Mouse (Mus musculus): ENCODE results near the gene Nlgn1. TPM values are rescaled to one million over a fixed set of nuclear protein-coding genes. Genes with fewer than 3 reads are reported as not detected.
A peak's percentile ranks its signal among the peaks of the same experiment; 100 is the strongest.
"Not testable (repeated sequence)": the region's sequence is repeated elsewhere in the genome, so short reads cannot be mapped to it uniquely, and the experiment has no call there.

Nlgn1 gene
- polyA plus RNA-seq, 1 experiment from 2014 or later, result 0.50 TPM

DNA sequence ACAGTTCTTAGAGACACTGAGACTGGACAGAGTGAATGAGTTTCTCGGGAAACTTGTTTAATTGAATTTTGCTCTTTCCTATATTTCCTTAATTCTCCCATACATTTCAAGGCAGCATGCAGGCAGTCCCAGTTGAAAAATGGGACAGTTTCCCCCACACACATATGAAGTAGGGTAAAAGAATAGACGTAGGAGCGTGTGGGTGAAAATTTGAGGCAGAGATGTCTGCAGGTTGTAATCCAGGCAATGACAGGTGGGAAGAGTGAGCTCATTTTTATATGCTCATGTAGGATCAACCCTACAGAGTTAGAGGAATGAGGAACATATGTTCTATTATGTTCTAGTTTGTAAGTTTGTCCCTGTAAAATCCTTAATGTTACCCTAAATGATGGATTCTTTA is 757.4 kb downstream of the Nlgn1 start:
- Histone ChIP-seq H3K27me3 (replicated peaks; ENCODE audit: insufficient read depth, low read length) (no peaks in the 10 kb centered on the region), H3K9me3 (ENCODE audit: low read length) (no peaks in the 10 kb centered on the region), H3K4me2 (replicated peaks; ENCODE audit: low read depth, low read length) (no peak overlapping the region), H3K27ac (ENCODE audit: low read length) (no peak overlapping the region), H3K4me1 (ENCODE audit: insufficient read depth, low read depth, low read length) (no peaks in the 10 kb centered on the region), H3K4me3 (ENCODE audit: low read depth, low read length) (no peak overlapping the region), H3K36me3 (ENCODE audit: insufficient read depth, low read length) (no peaks in the 10 kb centered on the region), H3K9ac (replicated peaks; ENCODE audit: low read depth) (no peak overlapping the region)
- ATAC-seq (no peak), DNase-seq (ENCODE audit: low spot score) (no peak)
- WGBS, result 81% methylated on average over 3 of the region's 3 CpGs
- TF ChIP-seq EP300 (IDR thresholded peaks at IDR 0.05) (no peak), CTCF (IDR thresholded peaks at IDR 0.05) (no peak)

DNA sequence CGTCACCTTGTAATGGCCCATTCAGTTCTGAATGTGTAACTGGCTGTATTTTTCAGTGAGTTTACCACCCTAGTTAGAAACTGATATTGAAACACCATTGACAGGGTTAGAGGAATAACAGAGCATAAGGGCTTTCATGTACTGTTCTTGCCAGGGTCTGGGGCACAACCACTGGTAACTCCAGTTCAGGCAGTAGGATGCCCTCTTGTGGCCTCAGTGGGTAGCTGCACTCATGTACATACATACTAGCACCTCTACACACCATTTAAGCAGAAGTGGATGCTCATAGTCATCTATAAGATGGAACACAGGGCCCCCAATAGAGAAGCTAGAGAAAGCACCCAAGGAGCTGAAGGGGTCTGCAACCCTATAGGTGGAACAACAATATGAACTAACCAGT is 773.7 kb downstream of the Nlgn1 start:
- H3K9me3 ChIP-seq (ENCODE audit: low read length); H3K9ac ChIP-seq (replicated peaks; ENCODE audit: low read depth); H3K4me3 ChIP-seq (ENCODE audit: low read depth, low read length); H3K4me2 ChIP-seq (replicated peaks; ENCODE audit: low read depth, low read length); DNase-seq (ENCODE audit: low spot score); H3K27me3 ChIP-seq (replicated peaks; ENCODE audit: insufficient read depth, low read length); H3K36me3 ChIP-seq (ENCODE audit: insufficient read depth, low read length); ATAC-seq; H3K27ac ChIP-seq (ENCODE audit: low read length); H3K4me1 ChIP-seq (ENCODE audit: insufficient read depth, low read depth, low read length): not testable (repeated sequence)
- WGBS, result 86% methylated on average over 1 of the region's 1 CpGs
- TF ChIP-seq CTCF (IDR thresholded peaks at IDR 0.05), result 0 out of 2 replicates have a peak, but pooled peaks have one; percentile 5

DNA sequence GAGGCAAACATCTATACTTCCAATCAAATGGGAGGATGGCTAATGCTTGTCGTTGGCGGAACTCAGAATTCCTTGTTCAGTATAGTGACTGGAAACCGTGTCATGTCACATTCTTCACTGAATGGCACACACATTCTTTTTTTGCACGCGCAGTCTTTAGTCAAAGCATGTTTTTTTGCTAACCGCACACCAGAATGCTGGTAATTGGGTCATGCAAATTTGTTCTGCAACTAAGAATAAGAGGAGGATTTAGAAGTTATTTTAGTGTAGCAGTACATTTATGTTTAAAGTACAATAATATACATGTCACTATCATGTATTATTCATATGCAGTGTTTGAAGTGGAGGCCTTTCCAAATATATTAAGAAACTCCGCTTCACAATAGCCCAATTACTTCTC is 783.2 kb downstream of the Nlgn1 start:
- H3K9me3 ChIP-seq (ENCODE audit: low read length); ATAC-seq; H3K4me1 ChIP-seq (ENCODE audit: insufficient read depth, low read depth, low read length); DNase-seq (ENCODE audit: low spot score); H3K9ac ChIP-seq (replicated peaks; ENCODE audit: low read depth); H3K36me3 ChIP-seq (ENCODE audit: insufficient read depth, low read length); H3K27me3 ChIP-seq (replicated peaks; ENCODE audit: insufficient read depth, low read length); H3K27ac ChIP-seq (ENCODE audit: low read length); H3K4me2 ChIP-seq (replicated peaks; ENCODE audit: low read depth, low read length); H3K4me3 ChIP-seq (ENCODE audit: low read depth, low read length): not testable (repeated sequence)
- WGBS, result 93% methylated on average over 3 of the region's 7 CpGs

DNA sequence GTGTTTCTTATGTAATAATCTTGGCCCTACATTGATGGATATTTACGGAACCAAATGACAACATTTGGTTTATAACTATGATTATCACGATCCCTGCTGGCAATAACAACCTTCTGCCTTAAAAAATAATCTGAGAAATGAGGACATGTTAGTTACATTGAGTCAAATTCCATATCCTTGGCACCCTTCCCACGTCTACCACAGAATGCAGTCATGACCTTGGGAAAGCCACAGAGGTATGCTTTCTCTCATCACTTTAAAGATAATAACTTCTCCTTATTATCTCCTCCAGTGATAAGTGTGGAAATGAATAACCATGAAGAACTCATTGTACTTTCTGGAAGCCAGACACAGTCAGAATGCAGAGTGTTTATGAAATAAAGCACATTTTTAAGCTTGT is 808.0 kb downstream of the Nlgn1 start:
- H3K4me3 ChIP-seq (ENCODE audit: low read depth, low read length); H3K9me3 ChIP-seq (ENCODE audit: low read length); H3K27ac ChIP-seq (ENCODE audit: low read length); H3K9ac ChIP-seq (replicated peaks; ENCODE audit: low read depth); H3K36me3 ChIP-seq (ENCODE audit: insufficient read depth, low read length); H3K4me2 ChIP-seq (replicated peaks; ENCODE audit: low read depth, low read length); H3K27me3 ChIP-seq (replicated peaks; ENCODE audit: insufficient read depth, low read length); H3K4me1 ChIP-seq (ENCODE audit: insufficient read depth, low read depth, low read length); ATAC-seq: not testable (repeated sequence)
- DNase-seq (ENCODE audit: low spot score), result peak; percentile 9
- 45% methylated on average over 1 of the region's 3 CpGs for WGBS

DNA sequence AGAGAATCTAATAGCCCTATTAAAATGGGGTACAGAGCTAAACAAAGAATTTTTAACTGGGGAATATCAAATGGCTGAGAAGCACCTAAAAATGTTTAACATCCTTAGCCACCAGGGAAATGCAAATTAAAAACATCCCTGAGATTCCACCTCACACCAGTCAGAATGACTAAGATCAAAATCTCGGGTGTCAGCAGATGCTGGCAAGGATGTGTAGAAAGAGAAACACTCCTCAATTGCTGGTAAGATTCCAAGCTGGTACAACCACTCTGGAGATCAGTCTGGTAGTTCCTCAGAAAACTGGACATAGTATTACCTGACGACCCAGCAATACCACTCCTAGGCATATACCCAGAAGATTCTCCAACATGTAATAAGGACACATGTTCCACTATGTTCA is 869.2 kb downstream of the Nlgn1 start:
- TF ChIP-seq CTCF (IDR thresholded peaks at IDR 0.05) (no peak), EP300 (IDR thresholded peaks at IDR 0.05) (no peak)
- Histone ChIP-seq H3K9me3 (ENCODE audit: low read length) (no peaks in the 10 kb centered on the region), H3K9ac (replicated peaks; ENCODE audit: low read depth) (no peak overlapping the region), H3K27me3 (replicated peaks; ENCODE audit: insufficient read depth, low read length) (no peaks in the 10 kb centered on the region), H3K36me3 (ENCODE audit: insufficient read depth, low read length) (no peaks in the 10 kb centered on the region), H3K4me1 (ENCODE audit: insufficient read depth, low read depth, low read length) (no peaks in the 10 kb centered on the region), H3K4me3 (ENCODE audit: low read depth, low read length) (no peak overlapping the region), H3K27ac (ENCODE audit: low read length) (no peak overlapping the region), H3K4me2 (replicated peaks; ENCODE audit: low read depth, low read length) (no peak overlapping the region)
- ATAC-seq (no peak), DNase-seq (ENCODE audit: low spot score) (no peak)
- WGBS, result 79% methylated on average over 2 of the region's 2 CpGs

DNA sequence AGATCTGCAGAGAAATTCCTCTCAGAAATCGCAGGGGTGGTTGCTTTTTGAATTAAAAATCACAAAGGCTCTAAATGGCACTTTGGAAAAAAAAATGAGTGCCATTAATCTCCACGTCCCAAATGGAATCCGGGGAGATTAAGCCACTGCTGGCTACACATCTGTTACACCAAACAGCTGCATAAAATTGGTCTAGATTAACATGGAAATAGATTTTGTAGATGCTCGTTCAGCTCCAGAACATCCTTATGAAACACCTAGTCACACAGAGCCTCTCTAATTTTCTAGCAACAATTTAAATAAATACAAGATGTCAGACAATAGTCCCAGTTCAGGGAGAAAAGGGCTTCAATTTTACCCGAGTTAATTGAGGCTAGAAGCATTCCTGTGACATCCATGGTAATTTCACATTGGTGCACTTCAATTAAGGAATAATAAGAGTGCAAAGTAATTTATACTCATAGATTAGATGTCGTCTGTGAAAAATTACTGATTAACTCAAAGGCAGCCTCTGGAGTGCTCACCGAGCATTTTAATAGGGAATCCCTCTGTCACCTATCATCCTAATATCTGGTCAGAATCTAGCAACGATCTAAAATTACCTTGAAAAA is 875.9 kb downstream of the Nlgn1 start:
- Histone ChIP-seq H3K27ac (ENCODE audit: low read length) (no peak overlapping the region), H3K27me3 (replicated peaks; ENCODE audit: insufficient read depth, low read length) (no peaks in the 10 kb centered on the region), H3K9ac (replicated peaks; ENCODE audit: low read depth) (no peak overlapping the region), H3K4me2 (replicated peaks; ENCODE audit: low read depth, low read length) (no peak overlapping the region), H3K4me3 (ENCODE audit: low read depth, low read length) (no peak overlapping the region), H3K36me3 (ENCODE audit: insufficient read depth, low read length) (no peaks in the 10 kb centered on the region), H3K9me3 (ENCODE audit: low read length) (no peaks in the 10 kb centered on the region), H3K4me1 (ENCODE audit: insufficient read depth, low read depth, low read length) (no peaks in the 10 kb centered on the region)
- TF ChIP-seq CTCF (IDR thresholded peaks at IDR 0.05) (no peak), EP300 (IDR thresholded peaks at IDR 0.05) (no peak)
- WGBS, result 62% methylated on average over 8 of the region's 8 CpGs
- ATAC-seq (no peak), DNase-seq (ENCODE audit: low spot score) (no peak)

DNA sequence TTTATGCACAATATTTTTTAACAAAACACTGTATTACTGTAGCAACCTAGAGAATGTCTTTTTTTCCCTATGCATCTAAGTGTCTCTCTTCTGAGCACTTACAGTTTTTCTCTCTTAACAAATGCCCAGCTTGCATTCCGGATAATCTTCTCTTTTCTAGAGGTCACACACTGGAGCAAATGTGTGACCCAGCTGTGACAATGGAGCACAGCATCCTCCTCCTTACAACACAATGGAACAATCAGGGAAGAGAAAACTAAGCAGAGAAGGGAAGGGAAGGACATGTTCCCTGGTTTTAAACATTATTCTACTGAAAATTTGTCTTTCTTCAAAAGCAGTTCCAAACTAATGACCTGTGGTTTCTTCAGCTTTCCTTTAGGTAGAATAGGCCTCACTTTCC is 879.9 kb downstream of the Nlgn1 start:
- Histone ChIP-seq H3K36me3 (ENCODE audit: insufficient read depth, low read length) (no peaks in the 10 kb centered on the region), H3K27ac (ENCODE audit: low read length) (no peak overlapping the region), H3K27me3 (replicated peaks; ENCODE audit: insufficient read depth, low read length) (no peaks in the 10 kb centered on the region), H3K9me3 (ENCODE audit: low read length) (no peaks in the 10 kb centered on the region), H3K4me2 (replicated peaks; ENCODE audit: low read depth, low read length) (no peak overlapping the region), H3K4me1 (ENCODE audit: insufficient read depth, low read depth, low read length) (no peaks in the 10 kb centered on the region), H3K9ac (replicated peaks; ENCODE audit: low read depth) (no peak overlapping the region), H3K4me3 (ENCODE audit: low read depth, low read length) (no peak overlapping the region)
- TF ChIP-seq EP300 (IDR thresholded peaks at IDR 0.05) (no peak), CTCF (IDR thresholded peaks at IDR 0.05) (no peak)
- 71% methylated on average over 1 of the region's 1 CpGs for WGBS
- no peak for DNase-seq (ENCODE audit: low spot score)
- no peak for ATAC-seq

All from lung, postnatal 0 days (tissue).